Mouse (Mus musculus) kidney, embryonic 16.5 days (tissue): ENCODE results near the gene Wbp4. TPM values are rescaled to one million over a fixed set of nuclear protein-coding genes. Genes with fewer than 3 reads are reported as not detected.
A peak's percentile ranks its signal among the peaks of the same experiment; 100 is the strongest.
"Not testable (repeated sequence)": the region's sequence is repeated elsewhere in the genome, so short reads cannot be mapped to it uniquely, and the experiment has no call there.

Experiments used
- ATAC-seq: fragments of 200-750 bp; cut with Nextera tagmentation; 2 replicates; pipeline ENCODE4 v1.8.0; 2017; ENCODE audit warnings: moderate TSS enrichment; ENCODE audit not compliant: low FRiP score, low TSS enrichment
- H3K27ac ChIP-seq: fragments of 300-500 bp; sonication (generic); 2 replicates; pipeline ENCODE4 v1.5.1; 2014; ENCODE audit warnings: low read length
- H3K27me3 ChIP-seq: fragments of 300-500 bp; sonication (generic); 2 replicates; pipeline ENCODE4 v1.6.1; 2014; ENCODE audit warnings: low read length, control low read depth, mixed read lengths; ENCODE audit not compliant: insufficient read depth
- H3K36me3 ChIP-seq: fragments of 300-500 bp; sonication (generic); 2 replicates; pipeline ENCODE4 v1.6.1; 2014; ENCODE audit warnings: low read length, control low read depth, mixed read lengths; ENCODE audit not compliant: insufficient read depth
- H3K4me1 ChIP-seq: fragments of 300-500 bp; sonication (generic); 2 replicates; pipeline ENCODE4 v1.6.1; 2014; ENCODE audit warnings: low read length, control low read depth, mixed read lengths; ENCODE audit not compliant: insufficient read depth
- H3K4me2 ChIP-seq: fragments of 300-500 bp; sonication (generic); replicated peaks from 2 replicates; pipeline ENCODE4 v1.6.1; 2014; ENCODE audit warnings: low read depth, low read length
- H3K4me3 ChIP-seq: fragments of 300-500 bp; sonication (generic); 2 replicates; pipeline ENCODE4 v1.5.1; 2014; ENCODE audit warnings: mild to moderate bottlenecking, low read length
- H3K9ac ChIP-seq: fragments of 300-500 bp; sonication (generic); replicated peaks from 2 replicates; pipeline ENCODE4 v1.6.1; 2014; ENCODE audit warnings: low read length
- H3K9me3 ChIP-seq: fragments of 300-500 bp; sonication (generic); 2 replicates; pipeline ENCODE4 v1.6.1; 2016; ENCODE audit warnings: low read length, control low read depth
- WGBS: fragments of 180-500 bp; shearing (Covaris S2); extraction: QIAGEN DNeasy Blood & Tissue Kit; methylation state at CpG from one replicate; pipeline ENCODE4 v1.1.7; 2014; 5-methylcytosine and 5-hydroxymethylcytosine counted together
- polyA plus RNA-seq: library from polyadenylated mRNA; unstranded; fragments of >200 nt; fragmentation: Nextera tagmentation; extraction: Ambion mirVana; gene quantifications from 2 replicates; pipeline ENCODE4 v1.2.1, GENCODE M21; 2015

The Wbp4 gene
- 37.0 and 39.1 TPM in 2 replicates for polyA plus RNA-seq

GRCm38 (mm10) chr14:79481339-79482151, at the start of gene Wbp4:
Gene Wbp4, minus strand, starts transcription at chr14:79481520.
- Histone ChIP-seq H3K9me3 (no peaks in the 10 kb centered on the region), H3K27me3 (no peaks in the 10 kb centered on the region), H3K27ac (peak within 1 kb of the TSS; percentile 99), H3K36me3 (peaks cover 4% of the 10 kb centered on the region), H3K4me3 (peak within 1 kb of the TSS; percentile 99), H3K4me2 (peak within 1 kb of the TSS; percentile 85), H3K4me1 (peaks cover 32% of the 10 kb centered on the region), H3K9ac (peak within 1 kb of the TSS; percentile 94)
- under 1% methylated on average over 85 of the region's 86 CpGs for WGBS
- ATAC-seq: peak; percentile 93

- Histone ChIP-seq H3K9me3 (no peaks in the 10 kb centered on the region), H3K36me3 (no peaks in the 10 kb centered on the region), H3K27me3 (no peaks in the 10 kb centered on the region), H3K27ac (no peak overlapping the region), H3K4me1 (0 out of 2 replicates have a peak, but pooled peaks cover 2% of the 10 kb centered on the region), H3K4me3 (no peak overlapping the region), H3K9ac (no peak overlapping the region), H3K4me2 (no peak overlapping the region)
- ATAC-seq: no peak
- WGBS: 96% methylated on average over 6 of the region's 6 CpGs
Observed at GRCm38 (mm10) chr14:79530761-79531160, 49.4 kb upstream of the Wbp4 start.

- WGBS: 76% methylated on average over 10 of the region's 10 CpGs
- Histone ChIP-seq H3K4me3 (no peak overlapping the region), H3K36me3 (no peaks in the 10 kb centered on the region), H3K27me3 (no peaks in the 10 kb centered on the region), H3K27ac (no peak overlapping the region), H3K9me3 (no peaks in the 10 kb centered on the region), H3K4me1 (0 out of 2 replicates have a peak, but pooled peaks cover 2% of the 10 kb centered on the region), H3K4me2 (no peak overlapping the region), H3K9ac (no peak overlapping the region)
- ATAC-seq: no peak
Observed at GRCm38 (mm10) chr14:79529581-79530554, 48.5 kb upstream of the Wbp4 start.

- Histone ChIP-seq H3K4me2 (no peak overlapping the region), H3K27ac (peak overlapping the region; percentile 46; the same call in 1 of the 2 replicates), H3K4me1 (0 out of 2 replicates have a peak, but pooled peaks cover 7% of the 10 kb centered on the region), H3K4me3 (no peak overlapping the region), H3K36me3 (no peaks in the 10 kb centered on the region), H3K27me3 (no peaks in the 10 kb centered on the region), H3K9me3 (no peaks in the 10 kb centered on the region), H3K9ac (no peak overlapping the region)
- ATAC-seq: peak; percentile 96
- 39% methylated on average over 6 of the region's 6 CpGs for WGBS
Observed at GRCm38 (mm10) chr14:79527704-79528103, 46.4 kb upstream of the Wbp4 start.

- not testable (repeated sequence) for H3K9ac ChIP-seq, H3K36me3 ChIP-seq, H3K27me3 ChIP-seq, H3K27ac ChIP-seq, H3K9me3 ChIP-seq, H3K4me3 ChIP-seq, ATAC-seq, H3K4me2 ChIP-seq, H3K4me1 ChIP-seq
- 87% methylated on average over 12 of the region's 12 CpGs for WGBS
Observed at GRCm38 (mm10) chr14:79526106-79526505, 44.8 kb upstream of the Wbp4 start.

GRCm38 (mm10) chr14:79522387-79522786, 41.1 kb upstream of the Wbp4 start:
- H3K4me3 ChIP-seq: no peak overlapping the region
- no peak overlapping the region for H3K27ac ChIP-seq
- H3K9ac ChIP-seq: no peak overlapping the region
- WGBS: 86% methylated on average over 9 of the region's 9 CpGs
- H3K4me1 ChIP-seq: peaks cover 7% of the 10 kb centered on the region; the same call in 1 of the 2 replicates
- no peaks in the 10 kb centered on the region for H3K36me3 ChIP-seq
- no peak overlapping the region for H3K4me2 ChIP-seq
- H3K9me3 ChIP-seq: no peaks in the 10 kb centered on the region
- no peak for ATAC-seq
- H3K27me3 ChIP-seq: no peaks in the 10 kb centered on the region

- Histone ChIP-seq H3K27ac (peak overlapping the region; percentile 31; the same call in 1 of the 2 replicates), H3K9ac (no peak overlapping the region), H3K36me3 (no peaks in the 10 kb centered on the region), H3K4me1 (peaks cover 5% of the 10 kb centered on the region; the same call in 1 of the 2 replicates), H3K4me2 (no peak overlapping the region), H3K4me3 (no peak overlapping the region), H3K27me3 (no peaks in the 10 kb centered on the region), H3K9me3 (no peaks in the 10 kb centered on the region)
- no peak for ATAC-seq
- 72% methylated on average over 6 of the region's 6 CpGs for WGBS
Observed at GRCm38 (mm10) chr14:79521471-79522117, 40.3 kb upstream of the Wbp4 start.

- Histone ChIP-seq H3K27me3 (no peaks in the 10 kb centered on the region), H3K4me2 (no peak overlapping the region), H3K9me3 (no peaks in the 10 kb centered on the region), H3K36me3 (no peaks in the 10 kb centered on the region), H3K4me1 (peaks cover 5% of the 10 kb centered on the region; the same call in 1 of the 2 replicates), H3K4me3 (no peak overlapping the region), H3K9ac (no peak overlapping the region), H3K27ac (peak overlapping the region; percentile 31; the same call in 1 of the 2 replicates)
- ATAC-seq: no peak
- 74% methylated on average over 1 of the region's 1 CpGs for WGBS
Observed at GRCm38 (mm10) chr14:79521056-79521455, 39.7 kb upstream of the Wbp4 start.

- H3K27ac ChIP-seq: peak overlapping the region; percentile 31; the same call in 1 of the 2 replicates
- no peaks in the 10 kb centered on the region for H3K36me3 ChIP-seq
- H3K4me3 ChIP-seq: no peak overlapping the region
- no peaks in the 10 kb centered on the region for H3K9me3 ChIP-seq
- H3K27me3 ChIP-seq: no peaks in the 10 kb centered on the region
- H3K9ac ChIP-seq: no peak overlapping the region
- no peak overlapping the region for H3K4me2 ChIP-seq
- H3K4me1 ChIP-seq: peaks cover 5% of the 10 kb centered on the region; the same call in 1 of the 2 replicates
- no peak for ATAC-seq
Observed at GRCm38 (mm10) chr14:79520612-79521011, 39.3 kb upstream of the Wbp4 start.
